Mouse (Mus musculus): ENCODE measurements at regions not wholly inside any gene's neighbourhood (a gene's known extent, or its start where the extent isn't known, plus 50 kb on each side); places are given as distances from the start of the nearest gene placed in this dataset.

DNA sequence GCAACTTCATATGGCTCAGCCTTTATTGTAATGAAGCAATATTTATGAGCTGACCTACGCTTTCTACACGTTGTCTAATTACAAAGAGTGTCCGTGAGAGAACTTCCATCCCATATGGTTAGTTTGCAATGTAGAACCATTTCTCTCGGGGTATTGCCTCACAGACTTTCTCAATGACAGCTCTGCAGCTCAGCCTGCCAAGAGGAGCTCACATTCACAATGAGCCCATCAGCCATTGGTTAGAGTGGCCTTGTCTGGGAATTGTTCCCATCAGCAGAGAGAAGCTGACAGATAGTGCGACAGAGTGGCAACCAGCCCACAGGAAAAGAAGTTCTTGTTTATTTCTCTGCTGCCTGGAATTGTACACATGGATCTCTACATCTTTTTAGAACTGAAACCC, 409.7 kb downstream of the Zfp704 start:
- no peak for DNase-seq (ENCODE audit: low spot score in 2 of 2)

DNA sequence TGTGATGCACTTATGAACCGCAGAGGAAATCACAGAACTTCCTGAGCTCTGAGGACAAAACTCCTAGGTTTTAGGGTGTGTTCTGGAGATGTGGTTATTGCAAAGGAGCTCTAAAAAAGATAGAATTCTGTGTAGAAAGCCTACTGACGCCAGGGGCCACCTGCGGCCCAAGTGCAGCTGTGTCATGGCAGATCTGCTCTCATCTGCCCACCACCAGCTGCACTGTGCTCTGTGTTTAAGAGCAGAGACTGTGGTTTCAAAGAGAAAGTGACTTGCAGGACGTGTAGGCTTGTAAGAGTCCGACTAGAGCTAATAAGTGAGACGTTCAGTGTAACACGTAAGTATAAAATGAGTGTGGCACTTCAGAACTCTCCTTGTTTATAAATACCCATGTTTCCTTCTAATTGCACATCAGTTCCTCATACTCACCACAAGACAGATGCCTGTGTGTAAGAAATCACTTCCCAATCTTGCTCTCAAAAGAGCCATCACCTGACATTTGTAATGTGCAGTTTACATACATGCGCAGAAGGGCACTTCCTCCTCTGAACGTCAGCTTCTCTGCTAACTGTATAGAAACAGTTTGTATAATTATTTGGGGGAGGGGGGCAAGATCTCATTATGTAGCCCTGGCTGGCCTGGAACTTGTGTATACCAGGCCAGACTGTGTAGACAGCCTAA, 411.1 kb downstream of the Zfp704 start:
- DNase-seq (ENCODE audit: low spot score in 2 of 2) = no peak

DNA sequence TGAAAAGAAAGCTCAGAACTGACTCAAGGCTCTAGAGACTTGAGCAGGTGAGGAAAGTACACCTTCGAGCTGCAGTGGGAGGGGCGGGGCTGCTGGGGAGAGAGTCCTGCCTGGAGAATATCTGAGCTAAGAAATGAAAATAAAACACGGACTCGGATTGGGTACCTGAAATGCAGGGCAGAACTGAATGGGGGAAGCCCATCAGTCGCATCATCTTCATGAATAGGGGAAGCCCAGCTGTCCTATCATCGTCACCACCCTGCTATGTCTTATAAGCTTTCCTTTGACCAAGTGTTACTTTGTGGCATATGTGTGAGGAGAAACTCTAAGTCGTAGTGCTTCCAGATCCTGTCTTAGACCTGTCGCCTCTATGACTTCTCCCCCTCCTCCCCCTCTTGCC, 414.1 kb downstream of the Zfp704 start:
- no peak for DNase-seq (ENCODE audit: low spot score in 2 of 2)

DNA sequence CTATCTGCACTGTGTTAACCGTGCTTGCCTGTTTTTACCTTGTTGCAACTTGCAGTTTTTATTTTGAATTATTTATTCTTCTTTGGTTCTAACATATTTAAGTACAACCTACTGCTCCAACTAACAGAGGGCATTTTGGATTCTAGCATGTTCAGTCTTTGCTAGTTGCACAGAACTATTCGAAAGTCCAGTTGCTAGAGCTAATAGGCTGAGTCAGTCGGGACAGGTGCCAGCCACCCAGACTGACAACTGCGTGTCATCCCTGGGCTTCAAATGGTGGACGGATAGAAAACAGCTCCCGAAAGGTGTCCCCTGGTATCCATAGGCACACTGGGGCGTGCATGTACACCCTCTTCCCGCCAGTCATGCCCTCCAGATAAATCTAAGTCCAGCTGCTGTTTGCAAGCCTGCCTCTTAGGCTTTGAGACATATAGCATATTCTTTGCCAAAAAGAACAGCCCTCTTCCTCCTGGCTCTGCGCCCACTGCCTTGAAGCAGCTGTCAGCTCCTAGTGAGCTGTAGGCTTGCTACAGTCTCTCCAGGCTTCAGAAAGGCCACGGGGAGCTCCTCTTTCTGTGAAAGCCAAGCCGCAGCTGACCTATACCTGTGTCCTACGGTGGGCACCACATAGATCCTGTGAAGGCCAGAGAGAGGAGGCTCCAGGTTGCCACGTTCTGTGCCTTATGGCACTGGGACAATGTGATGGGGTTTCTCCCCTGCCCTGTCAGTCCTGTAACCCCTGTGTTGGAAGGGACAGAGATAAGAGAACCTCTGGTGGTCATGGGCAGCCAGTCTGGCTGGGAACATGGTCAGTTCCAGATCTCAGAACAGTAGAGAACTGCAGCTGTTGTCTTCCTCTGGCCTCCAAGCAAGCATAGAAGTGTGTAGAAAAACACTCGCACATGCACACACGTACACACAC, 420.3 kb downstream of the Zfp704 start:
- peak; percentile 53 to 66 for DNase-seq (ENCODE audit: low spot score in 2 of 2)

DNA sequence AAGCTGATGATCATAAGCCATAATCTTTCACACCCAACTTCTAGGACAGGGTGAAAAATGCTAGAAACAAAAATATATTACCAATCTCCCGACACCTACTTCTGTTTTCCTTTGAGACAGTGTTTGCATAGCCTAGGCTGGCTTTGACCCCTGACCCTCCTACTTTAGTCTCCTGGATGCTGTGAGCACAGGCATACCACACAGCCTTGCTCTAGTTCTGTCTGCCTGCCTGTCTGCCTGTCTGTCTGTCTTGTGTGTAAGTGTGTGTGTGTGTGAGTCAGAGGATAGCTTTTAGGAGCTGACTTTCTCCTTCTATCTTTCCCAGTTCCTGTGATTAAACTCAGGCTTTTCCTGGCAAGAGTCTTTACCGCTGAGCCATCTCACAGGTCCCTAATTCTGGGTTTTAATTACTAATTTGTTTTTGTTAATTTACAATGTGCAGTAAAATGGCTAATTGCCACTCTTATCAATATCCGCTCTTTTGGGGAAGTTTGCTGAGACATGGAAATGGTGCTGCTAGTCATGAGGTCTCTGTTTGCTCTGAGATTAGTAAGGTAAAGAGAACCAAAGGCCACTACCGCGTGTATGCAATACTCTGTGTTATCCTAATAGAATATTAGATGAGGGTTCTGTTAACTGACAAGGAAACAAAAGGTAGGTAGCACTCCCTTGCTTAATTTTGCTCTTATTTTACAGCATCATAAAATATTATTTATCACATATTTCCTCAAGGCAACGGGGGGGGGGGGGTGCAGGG, 423.3 kb downstream of the Zfp704 start:
- DNase-seq (ENCODE audit: low spot score in 2 of 2) = no peak

DNA sequence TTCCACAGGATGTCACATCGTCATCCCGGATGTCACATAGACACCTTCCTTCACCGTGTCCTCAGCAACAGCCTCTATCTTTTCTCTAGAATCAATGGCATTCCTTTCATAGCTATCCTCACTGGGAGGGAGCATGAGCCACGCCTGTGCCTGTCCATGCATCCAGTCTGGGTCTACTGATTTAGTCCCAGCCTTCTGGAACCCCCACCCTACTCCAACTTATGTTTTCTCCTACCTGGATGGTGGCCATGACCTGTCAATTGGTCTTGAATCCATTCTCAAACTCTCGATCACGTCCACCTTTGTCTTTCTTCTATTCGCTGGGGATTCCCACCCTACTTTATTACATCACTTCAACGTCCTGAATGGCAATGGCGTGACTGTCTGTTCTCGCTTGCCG, 428.3 kb downstream of the Zfp704 start:
- no peak for DNase-seq (ENCODE audit: low spot score in 2 of 2)

DNA sequence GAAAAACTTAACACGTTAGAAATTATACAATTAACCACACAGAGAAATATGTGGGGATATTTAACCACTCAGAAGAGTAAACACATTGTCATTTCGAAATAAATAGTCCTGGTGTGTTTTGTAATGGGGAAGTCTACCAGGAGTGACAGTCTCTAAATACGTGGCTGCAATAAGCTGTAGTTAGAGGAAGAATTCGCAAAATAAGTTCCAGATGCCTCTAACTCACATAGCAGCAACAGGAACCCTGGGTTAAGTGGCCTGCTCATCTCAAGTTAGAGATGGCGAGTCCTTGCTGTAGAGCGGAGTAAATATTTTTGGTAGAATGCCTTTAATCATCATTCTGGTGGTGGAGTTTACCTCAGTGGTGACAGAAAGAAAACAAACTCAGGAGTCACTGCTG, 430.2 kb downstream of the Zfp704 start:
- no peak for DNase-seq (ENCODE audit: low spot score in 2 of 2)

DNA sequence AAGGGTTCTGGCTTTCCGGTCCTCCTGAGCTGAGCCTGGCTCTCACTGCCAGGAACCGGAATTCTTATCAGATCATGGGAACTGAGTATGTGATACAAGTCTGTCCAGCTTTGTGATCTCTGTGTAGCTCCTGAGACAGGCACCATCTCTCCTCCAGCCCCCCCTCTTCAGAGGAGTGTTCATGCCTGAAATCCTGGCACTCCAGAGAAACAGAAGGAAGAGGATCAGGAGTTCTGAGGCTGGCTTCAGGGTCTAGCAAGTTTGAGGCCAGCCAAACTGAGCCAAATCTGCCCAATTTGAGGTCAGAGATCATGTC, 435.4 kb downstream of the Zfp704 start:
- DNase-seq (ENCODE audit: low spot score in 2 of 2) = no peak

DNA sequence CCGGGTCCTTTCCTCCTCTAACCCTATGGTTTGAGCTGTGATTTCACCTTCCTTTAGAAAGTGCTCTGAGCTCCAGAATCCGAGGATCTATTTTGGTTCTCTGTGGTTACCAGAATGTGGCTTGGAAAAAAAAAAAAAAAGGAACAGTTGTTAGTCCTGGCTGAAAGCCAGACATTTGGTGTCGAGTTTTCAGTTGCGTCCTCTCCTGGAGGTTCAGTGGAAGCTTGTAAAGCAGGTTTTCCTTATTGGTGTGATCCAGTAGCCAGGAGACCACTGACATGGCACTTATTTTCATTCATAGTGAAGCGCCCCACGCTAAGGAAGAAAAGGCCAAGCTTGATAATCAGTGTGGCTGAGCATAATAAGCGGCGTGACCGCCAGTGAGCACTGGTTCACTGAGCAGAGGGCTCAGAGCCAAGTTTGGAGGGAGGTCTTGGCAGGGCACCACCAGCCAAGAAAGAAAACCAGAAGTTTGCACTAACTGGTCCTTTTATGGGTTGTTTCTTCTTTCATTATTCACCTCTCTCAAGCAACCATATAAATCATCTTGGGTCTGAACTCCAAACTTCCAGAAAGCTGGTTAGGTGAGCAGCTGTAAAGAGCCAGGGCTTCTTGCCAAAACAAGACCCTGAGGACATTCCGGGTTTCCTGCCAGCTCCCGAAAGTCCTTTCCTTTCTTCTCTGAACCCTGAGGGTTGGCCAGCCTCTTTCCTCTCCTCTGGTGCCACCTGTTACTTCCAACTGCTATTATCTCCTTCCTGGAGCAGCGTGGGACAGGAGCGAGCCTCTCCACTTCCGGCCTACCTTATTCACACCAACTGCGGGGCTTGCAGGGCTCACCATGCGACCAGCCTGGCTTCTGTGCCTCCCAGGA, 436.0 kb downstream of the Zfp704 start:
- DNase-seq (ENCODE audit: low spot score in 2 of 2) = peak; percentile 31 to 68

DNA sequence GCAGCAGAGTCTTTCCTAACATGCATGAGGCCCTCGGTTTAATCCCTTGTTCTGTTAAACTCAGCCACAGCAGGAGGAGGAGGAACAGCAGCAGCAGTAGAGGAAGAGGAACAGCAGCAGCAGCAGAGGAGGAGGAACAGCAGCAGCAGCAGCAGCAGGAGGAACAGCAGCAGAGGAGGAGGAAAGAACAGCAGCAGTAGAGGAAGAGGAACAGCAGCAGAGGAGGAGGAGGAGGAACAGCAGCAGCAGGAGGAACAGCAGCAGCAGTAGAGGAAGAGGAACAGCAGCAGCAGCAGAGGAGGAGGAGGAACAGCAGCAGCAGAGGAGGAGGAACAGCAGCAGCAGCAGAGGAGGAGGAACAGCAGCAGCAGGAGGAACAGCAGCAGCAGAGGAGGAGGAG, 437.9 kb downstream of the Zfp704 start:
- DNase-seq (ENCODE audit: low spot score in 2 of 2) = no peak

DNA sequence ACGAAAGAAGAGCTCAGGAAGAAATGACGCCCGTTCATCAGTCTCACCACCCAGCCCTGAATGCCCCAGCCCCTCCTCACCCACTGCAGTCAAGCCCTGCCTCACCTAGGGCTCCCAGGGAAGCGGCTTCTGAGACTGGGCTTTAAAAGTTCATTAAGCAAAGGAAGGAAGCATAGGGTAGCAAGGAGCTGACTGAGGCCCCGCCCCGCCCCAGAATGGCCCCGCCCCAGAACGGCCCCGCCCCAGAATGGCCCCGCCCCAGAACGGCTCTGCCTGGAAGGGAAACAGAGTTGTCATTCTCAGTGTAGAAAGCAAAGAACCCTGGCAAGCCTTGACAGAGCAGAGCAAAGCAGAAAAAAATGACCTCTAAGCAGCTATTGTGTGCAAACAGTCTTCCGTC, 440.9 kb downstream of the Zfp704 start:
- no peak for DNase-seq (ENCODE audit: low spot score in 2 of 2)

DNA sequence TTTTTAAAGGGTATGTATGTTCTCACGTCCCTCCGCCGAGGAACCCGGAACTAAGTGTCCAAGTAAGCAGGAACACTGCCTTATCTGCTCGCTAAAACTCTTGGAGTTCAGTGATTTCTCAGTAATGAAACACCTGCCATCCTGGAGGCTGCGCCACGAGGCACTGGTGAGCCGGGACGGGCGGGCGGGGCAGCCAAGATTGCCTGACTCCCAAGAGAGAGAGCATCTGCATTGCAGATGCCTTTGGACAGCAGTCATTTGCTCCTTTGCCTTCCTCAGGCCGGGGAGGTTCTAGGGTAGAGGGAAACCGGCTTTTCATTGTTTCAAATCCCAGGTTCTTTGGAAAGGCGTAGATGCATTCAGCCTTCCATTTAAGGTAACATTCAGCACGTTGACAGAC, 450.8 kb downstream of the Zfp704 start:
- DNase-seq (ENCODE audit: low spot score in 2 of 2) = no peak

DNA sequence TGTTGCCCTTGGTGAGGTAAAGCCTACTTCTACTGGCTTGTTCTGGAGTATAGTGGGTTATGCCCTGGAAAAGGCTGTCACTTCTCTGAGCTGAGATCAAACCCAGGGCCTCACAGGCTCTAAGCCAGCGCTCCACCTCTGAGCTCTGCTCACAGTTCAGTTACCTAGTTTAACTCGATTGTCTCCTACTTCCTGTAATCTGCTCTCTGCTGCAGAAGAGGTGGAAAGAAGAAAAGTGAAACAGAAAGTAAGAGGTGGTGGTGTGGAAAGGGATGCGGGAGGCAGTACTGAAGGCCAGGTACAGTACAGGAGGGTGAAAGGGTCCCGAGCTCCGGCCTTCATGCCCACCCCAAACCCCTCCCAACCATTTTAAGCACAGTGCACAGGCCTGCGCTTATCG, 455.7 kb downstream of the Zfp704 start:
- DNase-seq (ENCODE audit: low spot score in 2 of 2) = no peak

DNA sequence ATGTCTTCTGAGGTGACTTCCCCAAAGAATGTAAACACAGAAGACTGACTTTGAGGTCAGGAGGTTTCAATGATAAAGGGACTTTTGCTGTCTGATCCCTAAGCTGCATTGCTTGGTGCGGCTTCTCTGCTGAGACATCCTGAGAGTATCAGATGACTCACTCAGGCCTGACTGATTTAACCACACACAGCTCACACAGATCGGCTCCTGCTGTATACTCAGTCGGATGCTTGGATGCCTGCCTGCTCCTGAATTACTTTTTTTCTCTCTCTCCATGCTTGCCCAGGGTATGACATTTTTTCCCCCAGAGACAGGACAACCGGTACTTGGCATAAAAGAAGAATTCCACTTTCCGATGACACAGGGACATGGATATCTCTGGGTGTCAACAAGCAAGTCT, 456.2 kb downstream of the Zfp704 start:
- no peak for DNase-seq (ENCODE audit: low spot score in 2 of 2)

DNA sequence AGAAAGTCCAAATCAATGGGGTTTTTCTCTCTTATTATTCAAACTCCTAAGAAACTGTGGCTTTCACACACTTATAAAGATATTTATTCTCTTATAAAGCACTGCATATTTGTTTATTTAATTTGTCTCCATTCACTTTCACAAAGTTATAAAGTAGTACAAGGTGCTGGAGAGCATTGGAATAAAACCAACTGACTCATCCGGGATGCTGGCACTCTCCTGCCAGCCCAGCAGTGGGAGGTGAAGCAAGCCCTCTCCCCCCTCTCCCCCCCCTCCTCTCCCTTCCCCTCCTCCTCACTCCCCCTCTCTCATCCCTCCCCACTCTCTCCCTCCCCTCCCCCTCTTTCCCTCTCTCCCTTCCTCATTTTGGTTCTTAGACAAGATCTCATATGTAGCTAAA, 457.6 kb downstream of the Zfp704 start:
- no peak for DNase-seq (ENCODE audit: low spot score in 2 of 2)

DNA sequence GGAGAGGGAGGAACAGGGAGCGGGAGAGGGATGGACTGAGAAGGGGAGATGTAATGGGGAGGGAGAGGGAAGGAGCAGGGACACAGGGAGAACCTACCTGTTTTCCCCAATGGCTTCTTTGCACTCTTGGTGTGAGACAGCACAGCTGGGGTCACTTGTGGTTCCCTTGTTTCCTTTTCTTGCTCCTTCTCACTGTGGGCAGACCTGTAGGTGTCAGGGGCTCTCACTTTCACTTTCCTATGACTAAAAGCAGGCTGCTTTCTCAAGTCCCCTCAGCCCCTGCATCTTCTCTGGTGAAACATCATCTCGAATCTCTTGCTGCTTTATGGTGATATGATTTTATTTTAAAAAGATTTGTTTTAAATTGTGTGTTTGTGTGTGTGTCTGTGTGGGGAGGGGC, 458.3 kb downstream of the Zfp704 start:
- DNase-seq (ENCODE audit: low spot score in 2 of 2) = no peak

DNA sequence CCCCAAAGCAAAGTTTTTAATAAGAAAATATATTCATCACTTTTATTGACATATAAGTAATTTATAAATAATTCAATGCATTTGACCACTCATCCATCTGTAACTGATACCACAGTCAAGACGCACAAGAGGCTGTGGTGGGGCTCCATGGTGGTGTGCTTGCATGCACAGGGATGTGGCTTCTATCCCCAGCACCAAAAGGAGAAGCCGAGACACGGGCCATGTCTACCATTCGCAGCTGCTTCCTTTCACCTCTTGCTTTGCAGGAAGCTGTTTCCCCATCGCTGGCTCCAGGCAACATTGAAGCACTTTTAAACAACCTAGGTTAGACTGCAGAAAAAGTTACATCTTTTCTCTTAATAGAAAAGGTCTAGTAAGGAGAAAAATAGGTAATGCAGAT, 461.3 kb downstream of the Zfp704 start:
- DNase-seq (ENCODE audit: low spot score in 2 of 2) = no peak

DNA sequence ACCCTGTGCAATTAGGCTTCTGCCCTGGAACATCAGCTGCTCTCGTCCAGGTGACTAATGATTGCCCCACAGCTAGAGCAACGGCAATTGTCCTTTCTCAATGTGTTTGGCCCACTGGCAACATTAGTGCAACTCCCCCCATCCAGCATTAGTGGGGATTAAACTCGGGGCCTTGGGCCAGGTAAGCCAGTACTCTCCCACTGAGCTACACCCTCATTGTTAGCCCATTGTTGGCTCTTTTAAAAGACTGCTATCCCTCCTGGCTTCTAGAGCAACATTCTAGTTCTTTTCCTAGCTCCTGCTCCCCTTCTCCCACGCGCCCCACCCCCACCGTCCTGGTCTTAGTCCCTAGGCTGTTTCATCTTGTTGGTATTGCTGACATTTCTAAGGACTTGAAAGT, 463.4 kb downstream of the Zfp704 start:
- DNase-seq (ENCODE audit: low spot score in 2 of 2) = no peak

DNA sequence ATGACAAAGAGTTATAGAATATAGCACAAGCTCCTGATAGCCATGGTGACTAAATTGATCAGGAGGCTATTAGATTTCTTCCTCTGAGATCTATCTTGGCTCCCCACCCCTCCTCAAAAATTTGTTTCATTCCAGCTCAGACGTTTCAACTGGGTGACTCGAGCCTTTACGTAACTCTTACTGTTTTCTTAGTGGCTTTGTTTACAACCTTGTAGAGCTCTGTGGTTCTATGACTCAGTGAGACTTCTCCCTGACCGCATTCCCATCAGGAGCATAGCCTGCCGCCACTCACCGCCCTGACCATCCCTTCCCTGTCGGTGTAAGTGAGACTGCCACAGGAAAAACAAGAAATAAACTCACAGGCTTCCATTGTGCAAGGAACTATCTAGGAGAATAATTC, 464.3 kb downstream of the Zfp704 start:
- DNase-seq (ENCODE audit: low spot score in 2 of 2) = no peak

DNA sequence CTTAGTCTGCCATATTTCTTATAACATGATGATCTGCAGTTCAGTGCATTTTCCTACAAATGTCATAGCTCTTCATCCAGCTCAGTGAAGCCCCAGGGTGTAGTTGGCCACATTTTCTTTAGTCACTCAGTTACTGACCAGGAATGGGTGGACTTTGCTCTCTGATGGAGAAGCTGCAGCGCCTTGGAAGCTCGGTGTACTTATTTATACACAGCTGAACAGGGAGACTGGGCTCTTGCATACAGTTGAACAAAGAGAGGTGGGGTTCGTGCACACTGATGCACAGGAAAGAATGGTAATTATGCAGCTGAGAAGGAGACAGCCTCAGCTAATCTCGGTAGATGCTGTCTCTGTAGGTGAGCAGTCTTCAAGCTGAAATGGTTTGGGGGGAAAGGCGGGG, 468.0 kb downstream of the Zfp704 start:
- DNase-seq (ENCODE audit: low spot score in 2 of 2) = no peak

DNA sequence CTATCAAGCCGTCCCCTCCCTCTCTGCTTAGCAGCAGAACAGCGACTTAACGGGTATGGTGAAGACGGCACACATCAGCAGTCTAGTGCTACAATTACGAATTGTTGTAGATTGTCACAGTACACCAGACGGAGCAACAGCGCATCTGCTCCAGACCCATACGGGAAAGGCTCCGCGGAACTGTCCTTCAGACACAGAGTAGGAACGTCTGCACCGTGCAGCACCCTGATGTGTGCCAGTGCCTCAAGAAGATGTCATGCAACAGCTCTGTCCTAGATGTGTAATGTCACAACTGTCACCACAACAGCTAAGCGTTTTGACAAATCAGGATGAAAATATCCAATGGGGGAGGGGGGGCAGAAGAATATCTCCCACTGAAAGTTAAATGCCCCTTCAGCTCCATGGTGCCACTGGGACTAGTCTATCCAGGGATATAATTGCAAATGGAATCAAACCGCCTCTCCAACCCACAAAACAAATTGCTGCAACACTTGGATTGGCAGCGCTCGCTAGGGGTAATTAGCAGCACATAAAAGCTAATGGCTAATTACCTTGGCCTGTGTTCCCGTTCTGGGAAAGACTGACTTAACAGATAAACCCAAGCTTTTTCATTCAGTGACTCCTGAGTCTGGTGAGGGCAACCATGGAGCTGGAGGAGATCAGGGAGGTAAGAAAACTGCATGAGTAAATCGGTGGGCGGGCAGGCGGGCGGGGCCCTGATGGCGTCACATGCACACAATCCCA, 472.6 kb downstream of the Zfp704 start:
- no peak for DNase-seq (ENCODE audit: low spot score in 2 of 2)
